Mouse (Mus musculus) brain, embryonic 14.5 days (tissue): ENCODE data around the gene Pitx1.

ENCODE experiments used
- CTCF ChIP-seq: fragments of 200-500 bp; IDR thresholded peaks from 2 replicates; pipeline ENCODE4 v1.5.1; 2012; ENCODE audit warnings: inconsistent platforms, mild to moderate bottlenecking, moderate library complexity, borderline replicate concordance; ENCODE audit not compliant: insufficient read depth, insufficient read length; ENCODE audit errors: extremely low read depth
- POLR2A ChIP-seq: fragments of 200-500 bp; IDR thresholded peaks from 2 replicates; pipeline ENCODE4 v1.6.1; 2012; ENCODE audit warnings: mild to moderate bottlenecking, inconsistent platforms, borderline replicate concordance; ENCODE audit not compliant: poor library complexity, insufficient read depth, insufficient read length, severe bottlenecking; ENCODE audit errors: extremely low read depth

- TF ChIP-seq CTCF = no peak
- TF ChIP-seq POLR2A = no peak
Observed at GRCm38 (mm10) chr13:55832602-55833001, 3.4 kb downstream of the Pitx1 start.
